Mouse (Mus musculus) megakaryocyte-erythroid progenitor cell, adult 5-6 weeks (primary cell): Measurements from ENCODE around the gene Gata1. TPM values are rescaled to one million over a fixed set of nuclear protein-coding genes. Genes with fewer than 3 reads are reported as not detected.
"Not testable (repeated sequence)": the region's sequence is repeated elsewhere in the genome, so short reads cannot be mapped to it uniquely, and the experiment has no call there.

Experiments
- ATAC-seq: replicated peaks from 2 replicates; pipeline ENCODE4 v1.8.0; 2016; ENCODE audit warnings: mild to moderate bottlenecking, inconsistent platforms; ENCODE audit not compliant: severe bottlenecking, poor library complexity, low FRiP score, low TSS enrichment
- total RNA-seq, 2 experiments: library from RNA; stranded (forward) in 1 of 2; stranded (reverse) in 1 of 2; fragments of 200-1000, 215-1000 nt in 1 of 2; fragments of >200 nt in 1 of 2; fragmentation: Nextera tagmentation in 1 of 2; gene quantifications; 2 replicates each; pipeline ENCODE4 v1.2.3; 2014 to 2017

Gata1 gene
- 187 and 213 TPM in 2 replicates for total RNA-seq (2014; fragmentation: Nextera tagmentation)
- 134 and 145 TPM in 2 replicates for total RNA-seq (2017)

DNA sequence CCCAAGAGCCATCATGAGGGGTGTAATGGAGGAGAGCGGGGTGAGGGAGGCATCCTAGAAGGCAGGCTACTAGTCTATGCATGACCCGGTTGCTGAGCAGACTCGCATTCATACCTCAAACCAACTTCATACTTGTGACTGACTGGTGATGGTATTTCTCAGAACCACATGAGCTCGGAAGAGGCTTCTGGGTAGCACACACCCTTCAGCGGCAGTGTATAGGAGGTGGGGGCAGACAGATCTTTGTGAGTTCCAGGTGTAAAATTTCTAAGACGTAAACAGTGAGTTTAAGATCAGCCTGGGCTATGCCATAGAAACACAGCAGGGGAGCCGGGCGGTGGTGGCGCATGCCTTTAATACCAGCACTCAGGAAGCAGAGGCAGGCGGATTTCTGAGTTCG is at the start of gene Gata1:
Gata1 (minus strand) TSS at position 180 of the 400 bp plus-strand sequence.
- no peak for ATAC-seq

GRCm38 (mm10) chrX:8026811-8027210 is 48.9 kb upstream of the Gata1 start:
- ATAC-seq = no peak

DNA sequence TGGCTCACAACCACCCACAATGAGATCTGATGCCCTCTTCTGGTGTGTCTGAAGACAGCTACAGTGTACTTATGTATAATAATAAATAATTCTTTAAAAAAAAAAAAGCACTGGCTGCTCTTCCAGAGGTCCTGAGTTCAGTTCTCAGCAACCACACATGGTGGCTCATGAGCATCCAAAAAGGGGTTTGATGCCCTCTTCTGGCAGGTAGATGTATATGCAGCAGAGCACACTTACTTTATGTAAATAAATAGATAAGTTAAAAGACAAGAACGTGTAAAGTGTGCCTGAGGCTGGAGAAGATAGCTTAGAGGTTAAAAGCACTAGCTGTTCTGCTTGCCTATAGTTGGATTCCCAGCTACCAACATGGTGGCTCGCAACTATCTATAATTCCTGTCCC is 46.9 kb upstream of the Gata1 start:
- ATAC-seq = no peak

- ATAC-seq = no peak
Measured at GRCm38 (mm10) chrX:8020111-8020778, 42.4 kb upstream of the Gata1 start.

- no peak for ATAC-seq
Measured at GRCm38 (mm10) chrX:8018286-8018685, 40.4 kb upstream of the Gata1 start, which contains the start of gene Glod5. Gene Glod5 (minus strand): TSS chrX:8018492.

DNA sequence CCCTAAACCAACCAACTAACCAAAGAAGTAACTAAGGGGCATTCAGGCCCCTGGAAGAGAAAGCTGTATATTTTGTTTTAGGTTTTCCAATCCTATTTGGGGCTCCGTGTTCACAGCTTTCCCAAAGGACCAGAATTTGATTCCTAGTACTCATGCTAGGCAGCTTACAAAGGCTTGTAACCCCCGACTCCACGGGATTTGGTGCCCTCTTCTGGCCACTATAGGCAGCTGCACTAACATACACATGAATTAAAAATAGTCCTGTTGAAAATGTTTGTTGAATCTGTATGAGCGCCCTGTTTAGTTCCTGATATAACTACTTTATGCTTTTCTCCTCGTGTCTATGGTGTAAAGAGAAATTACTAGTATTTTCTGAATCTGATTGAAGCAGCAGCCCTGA is 39.3 kb upstream of the Gata1 start:
- no peak for ATAC-seq

GRCm38 (mm10) chrX:8015675-8016074 is 37.8 kb upstream of the Gata1 start:
- peak; percentile 80; the same call in 1 of the 2 replicates for ATAC-seq

DNA sequence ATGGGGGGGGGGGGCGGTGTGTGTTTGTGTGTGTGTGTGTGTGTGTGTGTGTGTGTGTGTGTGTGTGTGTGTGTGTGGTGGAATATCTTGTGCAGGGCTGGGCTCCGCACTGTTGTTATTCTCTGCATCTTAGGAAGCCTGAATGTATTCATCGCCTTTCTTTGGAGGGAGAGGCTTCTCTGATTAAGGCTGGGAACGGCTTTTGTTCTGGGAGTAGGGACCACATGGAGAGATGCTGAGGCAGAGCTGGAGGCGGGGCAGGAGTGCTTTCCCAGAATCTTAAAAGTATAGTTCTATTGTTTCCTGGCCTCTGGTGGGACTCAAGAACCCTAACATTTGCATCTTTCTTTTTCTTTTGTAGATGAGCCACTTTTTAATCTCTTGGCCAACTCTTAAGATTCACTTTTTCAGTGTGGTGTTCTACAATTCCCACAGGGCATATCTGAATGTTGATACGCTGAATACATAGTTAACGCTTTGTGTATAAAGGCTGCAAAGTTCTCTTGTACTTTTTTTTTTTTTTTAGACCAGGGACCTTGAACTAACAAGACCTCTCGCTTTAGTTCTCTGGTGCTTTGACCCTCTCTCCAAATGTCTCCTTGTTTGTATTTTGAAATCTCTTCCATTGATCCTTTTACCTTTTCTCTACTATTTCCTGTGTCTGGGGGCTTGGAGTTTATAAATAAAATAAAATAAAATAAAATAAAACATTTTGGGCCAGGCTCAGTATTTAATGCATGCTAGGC is 35.9 kb upstream of the Gata1 start:
- ATAC-seq = no peak

DNA sequence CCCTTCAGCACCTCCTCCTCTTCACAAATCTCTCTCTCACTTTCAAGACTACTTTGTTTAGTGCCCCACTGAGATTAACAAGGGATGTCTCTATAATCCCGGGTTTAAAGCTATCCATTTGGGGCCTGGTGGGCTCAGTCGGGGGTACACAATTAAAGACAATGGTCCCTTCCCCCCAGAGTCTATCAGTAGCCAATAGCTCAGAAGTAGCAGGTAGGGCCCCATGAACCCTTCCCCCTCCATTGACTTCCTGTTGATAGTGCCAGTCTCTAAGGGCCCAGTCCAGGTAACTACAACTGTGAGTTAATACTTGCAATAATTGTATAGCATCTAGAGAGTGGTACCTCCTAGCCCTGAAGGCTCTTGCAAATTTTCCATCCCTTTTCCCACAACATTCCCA is 35.3 kb upstream of the Gata1 start:
- ATAC-seq = no peak

DNA sequence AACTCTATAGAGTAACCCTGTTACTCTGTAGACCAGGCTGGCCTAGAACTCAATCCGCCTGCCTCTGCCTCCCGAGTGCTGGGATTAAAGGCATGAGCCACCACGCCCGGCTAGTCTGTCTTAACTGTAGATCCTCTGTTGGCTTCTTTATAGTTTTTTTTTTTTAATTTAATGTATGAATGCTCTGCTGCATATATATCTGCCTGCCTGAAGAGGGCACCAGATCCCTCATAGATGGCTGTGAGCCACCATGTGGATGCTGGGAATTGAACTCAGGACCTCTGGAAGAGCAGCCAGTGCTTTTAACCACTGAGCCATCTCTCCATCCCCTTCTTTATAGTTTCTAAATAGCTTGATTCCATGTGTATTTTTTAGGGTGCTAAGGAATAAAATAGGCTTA is 31.5 kb upstream of the Gata1 start:
- ATAC-seq = not testable (repeated sequence)

- ATAC-seq = no peak
Measured at GRCm38 (mm10) chrX:8008543-8008942, 30.7 kb upstream of the Gata1 start.

GRCm38 (mm10) chrX:8002971-8003370 is 25.1 kb upstream of the Gata1 start:
- no peak for ATAC-seq

DNA sequence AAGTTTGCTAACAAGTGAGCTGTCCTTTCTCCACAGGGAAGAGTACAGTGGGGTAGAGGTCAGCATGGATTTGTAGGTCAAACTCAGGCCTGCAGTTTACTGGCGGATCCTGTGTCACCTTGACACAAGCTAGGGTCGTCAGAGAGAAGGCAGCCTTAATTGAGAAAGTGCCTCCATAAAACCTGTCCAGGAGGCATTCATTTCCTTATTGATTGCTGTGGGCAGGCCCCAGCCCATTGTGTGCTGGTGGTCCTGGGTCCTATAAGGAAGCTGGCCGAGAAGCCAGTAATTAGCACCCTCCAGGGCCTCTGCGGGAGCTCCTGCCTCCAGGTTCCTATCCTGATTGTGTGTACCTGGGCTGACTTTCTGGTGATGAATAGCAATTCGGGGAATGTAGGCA is 24.1 kb upstream of the Gata1 start:
- ATAC-seq = no peak

DNA sequence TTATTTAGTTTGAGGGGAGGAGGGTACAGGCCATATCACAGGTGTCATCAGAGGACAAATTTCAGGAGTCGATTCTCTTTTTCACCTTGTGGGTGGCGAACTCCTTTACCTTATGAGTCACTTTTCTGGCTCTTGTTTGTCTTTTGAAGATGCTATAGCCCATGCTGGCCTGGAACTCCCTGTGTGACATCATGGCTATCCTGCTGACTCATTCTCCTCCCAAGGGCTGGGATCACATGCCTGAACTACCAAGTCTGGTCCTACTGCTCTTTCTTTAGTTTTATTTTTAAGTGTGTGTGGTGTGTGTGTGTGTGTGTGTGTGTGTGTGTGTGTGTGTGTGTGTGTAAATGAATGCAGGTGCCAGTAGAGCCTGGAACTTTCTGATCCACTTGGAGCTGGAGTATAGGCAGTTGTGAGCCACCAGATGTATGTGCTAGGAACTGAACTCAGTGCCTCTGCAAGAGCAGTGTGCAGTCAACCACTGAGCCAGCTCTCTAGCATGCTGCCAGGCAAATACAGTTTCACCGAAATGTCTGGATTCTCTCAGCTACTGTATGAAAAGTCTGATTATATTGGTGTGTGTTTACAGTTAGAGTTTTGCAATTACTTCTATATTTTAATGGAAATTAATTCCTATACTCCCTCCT is 22.8 kb upstream of the Gata1 start:
- no peak for ATAC-seq

DNA sequence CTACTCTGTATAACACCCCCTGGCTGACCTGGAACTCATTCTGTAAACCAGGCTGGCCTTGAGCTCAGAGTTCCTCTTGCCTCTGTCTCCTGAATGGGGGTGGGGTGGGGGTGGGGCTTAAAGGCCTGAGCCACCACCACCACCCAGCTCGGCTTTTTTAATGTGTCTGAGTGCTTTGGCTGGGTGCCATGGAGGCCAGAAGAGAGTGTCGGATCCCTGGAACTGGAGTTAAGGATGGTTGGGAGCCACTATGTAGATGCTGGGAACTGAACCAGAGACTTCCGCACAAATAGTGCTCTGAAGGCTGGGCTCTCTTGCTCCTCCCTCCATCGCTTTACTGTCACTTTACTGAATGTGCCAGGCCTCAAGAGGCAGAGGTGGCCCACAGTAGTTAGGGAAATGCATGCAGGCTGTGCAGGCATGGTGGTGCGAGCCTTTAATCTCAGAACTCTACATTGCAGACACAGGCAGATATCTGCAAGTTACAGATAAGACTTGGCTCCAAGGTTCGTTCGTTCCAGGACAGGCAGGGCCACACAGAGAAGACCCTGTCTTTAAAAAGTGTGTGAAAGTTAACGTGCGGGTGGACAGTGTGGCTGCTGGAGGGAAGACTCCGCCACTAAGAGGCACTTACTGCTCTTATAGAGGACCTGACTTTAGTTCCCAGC is 15.3 kb upstream of the Gata1 start:
- ATAC-seq = peak; percentile 98

- ATAC-seq = peak; percentile 89
Measured at GRCm38 (mm10) chrX:7992379-7993067, 14.7 kb upstream of the Gata1 start.

DNA sequence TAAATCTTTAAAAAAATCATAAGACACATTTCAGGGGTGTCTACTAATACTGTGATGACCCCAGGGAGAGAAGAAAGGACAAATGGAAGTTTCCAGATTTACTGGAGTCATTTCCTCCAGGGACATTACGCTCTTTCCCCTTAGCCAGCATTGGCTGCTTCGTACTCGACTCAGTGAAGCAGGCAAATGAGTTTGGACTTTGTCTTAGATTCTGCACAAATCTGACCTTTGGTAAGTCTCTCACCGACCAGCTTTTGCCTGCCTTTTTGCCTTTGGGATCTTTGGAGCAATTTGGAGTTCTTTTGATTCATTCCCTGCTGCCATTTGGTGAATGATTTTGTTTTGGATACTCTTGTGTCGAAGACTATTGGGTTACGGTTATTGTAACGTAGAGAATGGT is 3.5 kb upstream of the Gata1 start:
- ATAC-seq = no peak

DNA sequence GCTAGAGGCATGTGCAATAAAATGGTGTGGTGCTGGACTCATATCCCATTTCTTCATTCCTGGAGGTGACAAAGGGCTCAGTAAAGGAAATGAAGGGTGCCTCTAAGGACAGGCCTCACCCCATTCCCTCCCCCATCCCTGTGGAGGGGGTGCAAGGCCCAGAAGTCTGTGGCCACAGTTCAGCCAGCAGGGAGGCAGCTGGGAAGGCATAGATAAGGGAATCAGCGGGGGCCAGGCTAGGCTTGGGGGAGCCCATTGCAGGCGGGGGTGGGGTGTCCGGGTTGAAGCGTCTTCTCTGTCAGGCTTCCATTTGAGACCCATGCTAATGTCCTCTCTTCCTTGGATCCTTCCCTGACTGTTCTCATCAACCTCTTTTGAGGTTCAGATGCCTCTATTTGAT is 6.6 kb downstream of the Gata1 start:
- peak; percentile 85 for ATAC-seq

DNA sequence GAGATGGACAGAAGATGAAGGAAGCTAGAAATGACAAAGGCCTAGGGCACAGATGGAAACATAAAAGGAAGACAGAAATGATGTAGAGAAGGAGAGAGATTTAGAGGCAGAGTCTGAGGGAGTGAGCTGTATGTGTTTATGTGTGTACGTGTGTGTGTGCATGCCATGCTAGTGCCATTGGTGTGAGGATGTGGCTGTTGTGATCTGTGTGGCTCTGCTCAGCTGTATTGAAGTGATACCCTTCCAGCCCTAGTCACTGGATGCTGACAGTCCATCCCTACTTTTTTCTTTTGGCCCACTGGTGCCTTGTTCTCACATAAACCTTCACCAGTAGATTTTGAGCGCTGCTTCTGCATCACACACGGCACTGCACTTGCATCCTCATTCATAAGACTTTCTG is 9.0 kb downstream of the Gata1 start:
- no peak for ATAC-seq
